Mouse (Mus musculus): ENCODE measurements at regions not wholly inside any gene's neighbourhood (a gene's known extent, or its start where the extent isn't known, plus 50 kb on each side); places are given as distances from the start of the nearest gene placed in this dataset.

DNA sequence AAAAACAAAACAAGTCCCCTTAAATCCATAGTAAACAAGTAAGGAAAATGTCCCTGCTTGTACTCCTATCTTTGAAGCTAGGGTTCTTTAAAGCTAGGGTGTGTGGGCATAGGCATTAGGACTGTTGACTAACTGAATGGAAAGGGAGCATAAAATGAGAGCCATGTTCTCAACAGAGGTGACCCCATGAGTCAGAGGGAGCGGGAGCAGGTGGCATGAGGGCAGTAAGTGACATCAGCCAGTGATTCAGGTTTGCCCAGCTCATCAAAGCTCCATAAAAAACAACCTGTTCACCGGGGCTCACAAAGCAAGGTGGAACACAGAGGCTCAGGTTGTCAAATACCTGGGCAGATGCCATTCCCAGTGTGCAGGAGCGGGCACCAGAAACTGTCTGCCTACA, 104.6 kb upstream of the 1700056E22Rik start:
- DNase-seq (ENCODE audit: low read depth): no peak

DNA sequence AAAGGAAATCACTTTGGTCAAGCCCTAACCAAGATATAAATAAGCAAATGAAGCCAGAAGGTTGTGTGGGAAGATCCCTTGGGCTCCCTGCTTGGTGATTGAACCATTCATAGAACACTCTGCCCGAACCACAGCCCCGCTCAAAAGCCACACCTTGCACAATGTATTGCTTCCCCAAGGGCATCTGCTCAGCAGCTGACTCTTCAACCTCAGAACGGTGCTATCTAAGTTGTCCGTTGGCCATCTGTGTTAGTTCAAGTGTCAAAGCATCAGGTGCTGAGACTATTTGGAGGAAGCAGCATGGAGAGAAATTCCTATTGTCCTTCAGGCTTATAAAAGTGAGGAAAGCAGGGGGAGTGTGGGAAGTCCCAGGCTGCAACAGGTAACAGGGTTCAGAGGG, 96.8 kb upstream of the 1700056E22Rik start:
- no peak for DNase-seq (ENCODE audit: low read depth)

DNA sequence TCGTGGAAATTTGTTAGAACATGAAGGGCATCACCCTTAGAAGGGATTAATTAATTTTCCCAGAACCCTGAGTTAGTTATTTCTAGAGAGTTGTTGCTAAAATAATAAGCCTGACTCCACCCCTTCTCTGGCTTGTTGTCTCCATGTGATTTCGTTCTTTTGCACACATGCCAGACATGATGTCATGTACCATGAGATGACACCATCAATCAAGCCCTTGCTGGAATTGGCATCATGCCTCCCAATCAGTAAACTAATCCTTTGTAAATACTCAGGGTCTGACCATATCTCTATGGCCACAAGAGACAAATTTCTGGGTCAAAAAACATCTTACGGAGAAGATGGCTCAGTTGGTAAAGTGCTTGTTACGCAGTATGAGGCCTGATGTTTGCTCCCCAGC, 93.2 kb upstream of the 1700056E22Rik start:
- DNase-seq (ENCODE audit: low read depth): no peak

DNA sequence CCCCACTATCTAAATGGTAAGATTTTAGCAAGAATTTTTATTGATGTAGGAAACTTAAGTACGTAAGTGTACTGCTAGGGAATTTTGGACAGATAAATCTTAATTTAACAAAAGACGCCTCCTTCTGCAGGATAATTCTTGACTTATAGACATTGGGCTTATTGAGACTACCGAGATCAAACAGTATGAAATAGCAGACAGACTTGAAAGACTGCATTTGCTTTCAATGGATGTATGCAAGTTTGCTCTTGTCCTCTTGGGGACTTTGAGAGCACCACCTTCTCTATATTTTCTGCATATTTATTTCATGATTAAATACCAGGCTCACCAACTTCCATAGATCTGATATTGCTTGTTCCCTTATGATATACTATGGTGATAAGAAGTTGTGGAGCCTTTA, 92.8 kb upstream of the 1700056E22Rik start:
- no peak for DNase-seq (ENCODE audit: low read depth)

All from naive thymus-derived CD4-positive, alpha-beta T cell, adult 2 months (primary cell).